Mouse (Mus musculus) layer of hippocampus, postnatal 36 days (tissue): ENCODE results near the gene Olfr957. TPM values are rescaled to one million over a fixed set of nuclear protein-coding genes. Genes with fewer than 3 reads are reported as not detected.

ENCODE experiments used
- DNase-seq, 2 experiments: peaks; one replicate each; pipeline ENCODE4 v3.0.0; 2022
- total RNA-seq, 2 experiments: library from RNA; stranded (reverse); gene quantifications; 2 replicates each; pipeline ENCODE4 v1.2.3; 2021

Olfr957 gene
- not detected for total RNA-seq

DNA sequence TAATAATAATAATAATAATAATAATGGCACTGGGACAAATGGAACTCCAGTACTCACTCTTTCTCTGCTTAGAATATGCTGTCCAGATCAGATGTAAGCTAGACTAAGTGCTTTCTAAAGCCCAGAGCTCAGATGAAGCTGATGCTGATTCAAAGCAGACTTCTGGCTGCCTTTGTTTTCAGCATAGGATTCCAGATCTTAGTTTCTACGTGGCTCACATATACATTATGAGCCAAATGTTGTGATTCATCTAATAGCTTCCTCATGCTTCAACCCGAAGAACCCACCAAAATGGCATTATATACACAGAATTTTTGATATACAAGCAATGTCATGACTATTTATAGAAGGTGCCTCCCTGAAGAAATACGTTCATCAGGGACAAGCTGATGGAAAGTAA lies at the start of gene Olfr957:
Gene Olfr957 (minus strand): TSS at position 279 of the 400 bp plus-strand sequence.
- no peak for DNase-seq

GRCm38 (mm10) chr9:39558349-39558647 lies 42.7 kb upstream of the Olfr957 start:
- DNase-seq, result no peak

GRCm38 (mm10) chr9:39557529-39558348 lies 42.1 kb upstream of the Olfr957 start:
- peak in 1 of 2 experiments; percentile 11 for DNase-seq

DNA sequence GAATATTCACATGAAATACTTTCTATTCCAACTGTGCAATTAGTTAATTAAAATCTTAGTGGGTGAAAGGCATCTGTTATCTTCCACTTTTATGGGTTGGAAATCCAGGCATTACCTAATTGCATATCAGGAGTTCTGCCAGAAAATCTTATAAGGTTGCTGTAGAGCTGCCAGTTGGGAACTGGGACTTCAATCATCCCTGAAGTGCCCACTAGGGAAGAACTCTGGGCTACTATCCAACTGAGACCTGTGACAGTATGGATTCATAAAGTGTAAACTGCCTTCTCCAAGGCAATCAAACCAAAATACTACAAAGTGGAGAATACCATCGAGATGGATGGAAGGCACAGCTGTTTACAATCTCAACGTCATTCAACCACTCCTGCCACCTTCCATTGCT lies 38.3 kb upstream of the Olfr957 start, which contains the start of gene Olfr958:
Gene Olfr958 (minus strand): TSS at position 109 of the 400 bp plus-strand sequence.
- no peak for DNase-seq

DNA sequence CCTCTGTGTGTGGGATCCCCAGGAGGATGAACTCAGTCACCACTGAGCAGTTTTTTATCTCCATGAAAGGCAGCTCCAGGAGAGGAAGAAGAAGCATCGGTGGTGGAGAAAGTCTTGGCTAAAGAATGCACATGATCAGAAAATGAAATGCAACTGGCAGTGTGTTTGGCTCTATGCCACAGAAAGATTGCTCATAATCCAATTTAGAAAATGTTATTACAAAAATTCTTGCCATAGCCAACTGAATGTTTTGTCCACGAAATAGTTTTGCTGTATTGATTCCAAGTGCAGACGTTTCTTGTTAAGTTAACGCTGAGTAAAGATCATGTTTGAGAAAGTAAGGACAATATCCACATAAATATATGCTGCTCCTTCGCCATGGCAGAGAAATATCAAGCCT lies 35.2 kb upstream of the Olfr957 start:
- DNase-seq, result no peak

- no peak for DNase-seq
Observed at GRCm38 (mm10) chr9:39523616-39524285, 8.1 kb upstream of the Olfr957 start.

- DNase-seq, result no peak
Observed at GRCm38 (mm10) chr9:39518595-39518994, 3.0 kb upstream of the Olfr957 start.

- DNase-seq, result no peak
Observed at GRCm38 (mm10) chr9:39509412-39509811, 6.2 kb downstream of the Olfr957 start.

DNA sequence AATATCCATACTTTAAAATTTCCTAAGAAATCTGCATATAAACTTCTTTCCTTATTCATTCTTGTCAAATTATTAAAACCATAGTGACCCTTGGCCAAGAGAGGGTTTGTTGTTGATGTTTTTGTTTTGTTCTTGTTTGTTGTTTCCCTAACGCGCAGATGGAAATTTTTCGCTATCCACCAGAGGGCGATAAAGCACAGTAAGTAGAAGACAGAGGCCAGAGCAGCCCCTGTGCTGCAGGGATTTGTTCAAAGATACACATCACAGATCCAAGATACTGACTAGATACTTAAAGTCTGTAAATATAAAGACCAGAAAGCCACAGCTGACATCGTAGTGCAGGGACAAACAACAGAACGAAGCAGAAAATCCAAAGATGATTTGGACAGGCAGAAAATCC lies 6.6 kb downstream of the Olfr957 start:
- peak; percentile 16 to 44 for DNase-seq

DNA sequence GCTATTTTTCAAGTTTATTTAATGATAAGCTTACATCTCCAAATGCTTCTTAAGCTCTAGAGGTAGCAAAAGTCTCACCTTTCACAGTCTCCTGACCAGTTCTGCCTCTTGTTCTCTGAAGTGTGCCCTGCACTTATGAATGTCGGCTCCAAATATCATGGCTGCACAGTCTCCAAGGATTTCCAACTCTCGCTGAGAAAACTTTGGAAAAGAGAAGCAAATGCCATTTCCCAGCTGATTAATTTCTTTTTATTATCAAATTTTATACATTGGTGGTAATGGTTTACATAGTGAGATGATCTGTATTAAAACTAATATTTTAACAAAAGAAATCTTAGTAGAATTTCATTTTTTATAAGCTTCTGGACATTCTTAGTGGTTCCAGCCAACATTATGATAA lies 21.7 kb downstream of the Olfr957 start, which contains the start of gene Olfr44:
Gene Olfr44 (minus strand): TSS at position 101 of the 400 bp plus-strand sequence.
- DNase-seq, result no peak

GRCm38 (mm10) chr9:39471844-39472243 lies 43.8 kb downstream of the Olfr957 start, which contains the start of gene Olfr955:
Olfr955 (minus strand) TSS chr9:39471944.
- no peak for DNase-seq

Other genes starting within 250 kb of the Olfr957 start
- not detected for gene Olfr945, start 239.0 kb downstream of the Olfr957 start, total RNA-seq
- gene Olfr948, start 189.8 kb downstream of the Olfr957 start, total RNA-seq, result not detected
- not detected for gene Olfr951, start 128.4 kb downstream of the Olfr957 start, total RNA-seq
- not detected for gene Olfr952, start 88.7 kb downstream of the Olfr957 start, total RNA-seq
- not detected for gene Olfr954, start 59.1 kb downstream of the Olfr957 start, total RNA-seq
- gene Olfr955, start 43.9 kb downstream of the Olfr957 start, total RNA-seq, result not detected
- not detected for gene Olfr44, start 21.8 kb downstream of the Olfr957 start, total RNA-seq
- not detected for gene Olfr958, start 38.2 kb upstream of the Olfr957 start, total RNA-seq
- not detected for gene Olfr959, start 59.8 kb upstream of the Olfr957 start, total RNA-seq
- gene AW551984, start 88.6 kb upstream of the Olfr957 start, total RNA-seq, result 1 to 10 TPM; 4.1 to 4.2 TPM
- not detected for gene Olfr148, start 94.8 kb upstream of the Olfr957 start, total RNA-seq
- not detected for gene Olfr960, start 105.6 kb upstream of the Olfr957 start, total RNA-seq
- gene Olfr961, start 129.3 kb upstream of the Olfr957 start, total RNA-seq, result not detected
- not detected for gene Olfr963, start 151.4 kb upstream of the Olfr957 start, total RNA-seq
- gene Olfr149, start 191.3 kb upstream of the Olfr957 start, total RNA-seq, result not detected
- not detected for gene Olfr965, start 195.5 kb upstream of the Olfr957 start, total RNA-seq
- gene Olfr150, start 215.2 kb upstream of the Olfr957 start, total RNA-seq, result not detected
- not detected for gene Olfr967, start 230.4 kb upstream of the Olfr957 start, total RNA-seq